Mouse (Mus musculus): ENCODE data around the gene Gm34653. TPM values are rescaled to one million over a fixed set of nuclear protein-coding genes. Genes with fewer than 3 reads are reported as not detected.

Gm34653 gene
- polyA plus RNA-seq, 1 experiment from 2014 or later: not detected

Other genes starting within 250 kb of the Gm34653 start
- 91.8 and 132 TPM in 2 replicates for gene Gapvd1, start 77.8 kb upstream of the Gm34653 start, polyA plus RNA-seq (2014; fragmentation: Nextera tagmentation; extraction: Ambion mirVana)
- 299 and 450 TPM in 2 replicates for gene Hspa5, start 61.0 kb upstream of the Gm34653 start, polyA plus RNA-seq (2014; fragmentation: Nextera tagmentation; extraction: Ambion mirVana)
- gene Rabepk, start 33.1 kb upstream of the Gm34653 start, polyA plus RNA-seq (2014; fragmentation: Nextera tagmentation; extraction: Ambion mirVana): 20.3 and 25.4 TPM in 2 replicates
- 75.3 and 91.5 TPM in 2 replicates for gene Fbxw2, start 6.7 kb upstream of the Gm34653 start, polyA plus RNA-seq (2014; fragmentation: Nextera tagmentation; extraction: Ambion mirVana)
- 0.59 TPM in 1 of 2 replicates, not detected in the other for gene Cutal, start 41.4 kb downstream of the Gm34653 start, polyA plus RNA-seq (2014; fragmentation: Nextera tagmentation; extraction: Ambion mirVana)
- gene Psmd5, start 42.0 kb downstream of the Gm34653 start, polyA plus RNA-seq (2014; fragmentation: Nextera tagmentation; extraction: Ambion mirVana): 107 and 112 TPM in 2 replicates
- 0.93 and 1.6 TPM in 2 replicates for gene Phf19, start 81.0 kb downstream of the Gm34653 start, polyA plus RNA-seq (2014; fragmentation: Nextera tagmentation; extraction: Ambion mirVana)
- 0.87 and 3.3 TPM in 2 replicates for gene Traf1, start 128.8 kb downstream of the Gm34653 start, polyA plus RNA-seq (2014; fragmentation: Nextera tagmentation; extraction: Ambion mirVana)
- 0.15 and 0.41 TPM in 2 replicates for gene Hc, start 228.4 kb downstream of the Gm34653 start, polyA plus RNA-seq (2014; fragmentation: Nextera tagmentation; extraction: Ambion mirVana)